Mouse (Mus musculus) heart, adult 2 months (tissue): Measurements from ENCODE around the gene Tesk2. TPM values are rescaled to one million over a fixed set of nuclear protein-coding genes. Genes with fewer than 3 reads are reported as not detected.
A peak's percentile ranks its signal among the peaks of the same experiment; 100 is the strongest.

Experiments used
- DNase-seq, 2 experiments: peaks; one replicate each; pipeline ENCODE4 v3.0.0; 2021
- H3K27ac ChIP-seq: fragments of 200-600 bp; 2 replicates; pipeline ENCODE4 v1.8.1; 2022
- H3K27me3 ChIP-seq: fragments of 200-500 bp; 2 replicates; pipeline ENCODE4 v1.6.1; 2012; ENCODE audit warnings: mild to moderate bottlenecking, low read length, inconsistent platforms, mixed read lengths; ENCODE audit not compliant: control insufficient read depth, insufficient read depth
- H3K36me3 ChIP-seq: fragments of 200-500 bp; 2 replicates; pipeline ENCODE4 v1.6.1; 2012; ENCODE audit warnings: low read length, inconsistent platforms; ENCODE audit not compliant: control insufficient read depth, insufficient read depth
- H3K4me1 ChIP-seq: fragments of 200-500 bp; 2 replicates; pipeline ENCODE4 v1.6.1; 2011; ENCODE audit warnings: low read length; ENCODE audit not compliant: control insufficient read depth, insufficient read depth
- H3K4me3 ChIP-seq: fragments of 200-600 bp; 2 replicates; pipeline ENCODE4 v1.8.1; 2022
- H3K79me2 ChIP-seq: fragments of 200-500 bp; replicated peaks from 2 replicates; pipeline ENCODE4 v1.6.1; 2012; ENCODE audit warnings: mild to moderate bottlenecking, inconsistent platforms, low read length, moderate library complexity, mixed read lengths; ENCODE audit not compliant: control insufficient read depth, insufficient read depth
- H3K9ac ChIP-seq: fragments of 200-500 bp; 2 replicates; pipeline ENCODE4 v1.6.1; 2012; ENCODE audit warnings: low read depth, mild to moderate bottlenecking, control low read depth, inconsistent platforms, low read length, mixed read lengths
- CTCF ChIP-seq: fragments of 200-600 bp; IDR thresholded peaks from 2 replicates; pipeline ENCODE4 v1.8.1; 2022; ENCODE audit warnings: antibody characterized with exemption, mild to moderate bottlenecking, moderate library complexity
- EP300 ChIP-seq: fragments of 200-500 bp; IDR thresholded peaks from 2 replicates; pipeline ENCODE4 v1.6.1; 2011; ENCODE audit warnings: low read depth, low read length, control low read depth; ENCODE audit not compliant: insufficient read depth
- POLR2A ChIP-seq: fragments of 200-500 bp; IDR thresholded peaks from 2 replicates; pipeline ENCODE4 v1.6.1; 2011; ENCODE audit warnings: mild to moderate bottlenecking, low read depth, low read length, control low read depth; ENCODE audit not compliant: insufficient read depth
- whole genome bisulfite sequencing: fragments of 180-500 bp; shearing (Covaris S2); methylation state at CpG from one replicate; pipeline ENCODE4 v1.1.7; 2018; 5-methylcytosine and 5-hydroxymethylcytosine counted together
- intact Hi-C: fragments of 180-260 bp; cut with DNase I; formaldehyde crosslinking; loops from one replicate; pipeline ENCODE4 v1.15.1; 2025
- polyA plus RNA-seq: library from polyadenylated mRNA; depleted of rRNA; stranded (reverse); fragments of >200 nt; gene quantifications from 2 replicates; pipeline ENCODE4 v1.2.3, GENCODE M21; 2012
- total RNA-seq, 2 experiments: library from RNA; stranded (reverse); gene quantifications; 2 replicates each; pipeline ENCODE4 v1.2.3; 2021

Tesk2 gene
- total and polyA plus RNA-seq, 3 experiments, result 1.5 to 2.3 (median 1.6) TPM

DNA sequence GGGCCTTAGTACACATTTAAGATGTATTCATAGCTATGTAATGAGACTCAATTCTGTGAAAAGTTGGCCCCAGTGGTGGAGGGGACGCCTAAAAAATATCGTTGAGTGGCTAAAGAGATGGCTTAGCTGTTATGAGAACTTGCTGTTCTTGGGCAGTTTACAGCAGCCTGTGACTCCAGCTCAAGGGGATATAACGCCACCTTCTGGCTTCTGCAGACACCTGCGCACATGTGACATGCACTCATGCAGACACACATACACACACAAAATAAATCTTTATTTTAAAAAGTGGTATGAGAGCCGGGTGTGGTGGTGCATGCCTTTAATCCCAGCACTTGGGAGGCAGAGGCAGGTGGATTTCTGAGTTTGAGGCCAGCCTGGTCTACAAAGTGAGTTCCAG is 55.6 kb downstream of the Tesk2 start:
- Histone ChIP-seq H3K9ac (no peak overlapping the region), H3K4me1 (no peaks in the 10 kb centered on the region), H3K36me3 (no peaks in the 10 kb centered on the region), H3K27ac (no peak overlapping the region), H3K4me3 (no peak overlapping the region), H3K27me3 (no peaks in the 10 kb centered on the region), H3K79me2 (no peaks in the 10 kb centered on the region)
- no peak for DNase-seq
- no peak for TF ChIP-seq POLR2A
- TF ChIP-seq EP300, result no peak
- TF ChIP-seq CTCF, result no peak
- intact Hi-C loops, result no loop called here
- WGBS, result 84% methylated on average over 5 of the region's 5 CpGs

DNA sequence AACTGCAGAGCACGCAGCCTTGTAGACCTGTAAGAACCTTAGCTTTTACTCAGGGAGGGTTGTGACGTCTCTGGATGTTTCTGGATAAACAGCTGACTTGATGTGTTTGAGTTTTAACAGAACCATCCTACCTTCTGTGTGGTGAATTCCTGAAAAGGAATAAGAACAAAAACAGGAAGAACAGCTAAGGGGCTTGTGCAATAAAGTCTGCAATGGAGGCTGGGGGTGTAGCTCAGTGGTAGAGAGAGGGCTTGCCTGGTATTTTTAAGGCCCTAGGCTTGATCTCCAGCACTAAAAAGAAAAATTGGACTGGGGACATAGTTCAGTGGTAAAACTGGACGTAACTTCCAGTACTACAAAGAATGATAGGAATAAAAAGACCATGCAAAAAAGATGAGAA is 56.3 kb downstream of the Tesk2 start:
- TF ChIP-seq EP300 (no peak), POLR2A (no peak), CTCF (no peak)

DNA sequence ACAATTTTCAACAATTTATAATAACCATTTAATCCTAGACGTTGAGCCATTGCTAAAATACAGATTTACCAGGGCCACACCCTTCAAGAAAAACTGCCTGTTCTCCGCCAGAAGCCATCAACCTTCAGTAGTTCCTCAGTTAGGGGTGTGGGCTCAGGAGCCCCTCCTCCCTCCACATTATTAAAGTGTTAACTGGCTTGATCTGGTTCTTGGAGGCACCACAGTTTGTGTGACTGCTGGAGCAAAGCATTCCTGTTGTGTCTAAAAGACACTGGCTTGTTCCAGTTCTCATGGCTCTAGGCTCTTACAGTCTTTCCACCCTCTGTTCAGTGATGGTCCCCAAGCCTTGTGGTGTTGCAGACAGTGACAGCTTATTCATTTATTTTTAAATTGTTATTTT is 59.8 kb downstream of the Tesk2 start:
- no peak overlapping the region for H3K27ac ChIP-seq
- H3K79me2 ChIP-seq, result no peaks in the 10 kb centered on the region
- no peaks in the 10 kb centered on the region for H3K36me3 ChIP-seq
- H3K4me1 ChIP-seq, result no peaks in the 10 kb centered on the region
- DNase-seq, result no peak
- TF ChIP-seq EP300 (no peak), CTCF (no peak), POLR2A (no peak)
- 78% methylated on average over 2 of the region's 2 CpGs for WGBS
- intact Hi-C loops, result no loop called here
- no peak overlapping the region for H3K9ac ChIP-seq
- H3K4me3 ChIP-seq, result no peak overlapping the region
- H3K27me3 ChIP-seq, result no peaks in the 10 kb centered on the region

More for the DNA sequence above, 56.3 kb downstream of the Tesk2 start:
- intact Hi-C loops, result no loop called here
- Histone ChIP-seq H3K4me3 (no peak overlapping the region), H3K36me3 (no peaks in the 10 kb centered on the region), H3K27me3 (no peaks in the 10 kb centered on the region), H3K79me2 (no peaks in the 10 kb centered on the region), H3K4me1 (no peaks in the 10 kb centered on the region), H3K9ac (no peak overlapping the region), H3K27ac (no peak overlapping the region)
- 85% methylated on average over 3 of the region's 3 CpGs for WGBS
- DNase-seq, result no peak

DNA sequence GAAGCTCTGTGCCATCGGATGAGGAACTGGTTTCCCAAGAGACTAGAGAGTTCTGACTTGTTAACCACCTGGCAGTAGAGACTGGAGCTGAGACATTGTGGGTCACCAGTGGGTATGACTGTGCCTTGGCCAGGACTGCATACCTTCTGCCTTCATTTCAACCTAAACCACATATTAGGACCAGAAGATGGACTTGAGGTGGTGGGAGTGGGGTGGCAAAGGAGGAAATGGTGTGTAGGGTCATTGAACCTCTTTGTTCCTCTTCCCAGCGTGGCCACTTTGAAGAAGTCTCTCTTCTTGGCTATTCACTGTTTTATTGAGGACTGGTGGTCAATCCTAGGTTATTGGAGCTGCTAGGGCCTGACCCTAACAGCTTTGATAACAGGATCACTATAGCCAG is 60.6 kb downstream of the Tesk2 start:
- Histone ChIP-seq H3K9ac (no peak overlapping the region), H3K27ac (no peak overlapping the region), H3K27me3 (no peaks in the 10 kb centered on the region), H3K36me3 (no peaks in the 10 kb centered on the region), H3K79me2 (no peaks in the 10 kb centered on the region), H3K4me1 (no peaks in the 10 kb centered on the region), H3K4me3 (no peak overlapping the region)
- WGBS, result 54% methylated on average over 2 of the region's 2 CpGs
- TF ChIP-seq EP300, result no peak
- TF ChIP-seq POLR2A, result no peak
- no peak for TF ChIP-seq CTCF
- no peak for DNase-seq
- intact Hi-C loops, result no loop called here

DNA sequence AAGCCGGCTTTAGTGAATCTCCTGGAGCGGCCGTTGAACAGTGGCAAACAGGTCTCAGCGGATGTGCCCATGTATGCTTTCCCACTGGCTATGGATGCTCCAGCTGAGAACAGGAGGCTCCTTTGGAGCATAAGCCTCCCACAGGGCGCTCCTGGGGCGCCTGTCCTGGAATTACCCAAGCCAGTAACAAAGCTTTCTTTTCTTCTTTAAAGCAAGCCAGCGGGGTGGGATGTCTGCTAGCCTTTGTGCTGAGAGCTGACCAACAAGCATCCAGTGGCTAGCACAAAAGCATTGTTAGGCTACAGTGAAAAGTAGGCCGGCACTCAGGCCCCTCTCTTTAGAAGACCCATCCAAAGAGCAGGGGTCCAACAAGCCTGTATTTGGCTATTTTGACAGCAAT is 61.4 kb downstream of the Tesk2 start:
- H3K36me3 ChIP-seq, result no peaks in the 10 kb centered on the region
- no peaks in the 10 kb centered on the region for H3K79me2 ChIP-seq
- intact Hi-C loops, result no loop called here
- H3K27ac ChIP-seq, result no peak overlapping the region
- H3K9ac ChIP-seq, result no peak overlapping the region
- no peak for DNase-seq
- H3K27me3 ChIP-seq, result no peaks in the 10 kb centered on the region
- H3K4me1 ChIP-seq, result no peaks in the 10 kb centered on the region
- 55% methylated on average over 8 of the region's 8 CpGs for WGBS
- no peak for TF ChIP-seq CTCF
- TF ChIP-seq POLR2A, result no peak
- TF ChIP-seq EP300, result no peak
- H3K4me3 ChIP-seq, result no peak overlapping the region

DNA sequence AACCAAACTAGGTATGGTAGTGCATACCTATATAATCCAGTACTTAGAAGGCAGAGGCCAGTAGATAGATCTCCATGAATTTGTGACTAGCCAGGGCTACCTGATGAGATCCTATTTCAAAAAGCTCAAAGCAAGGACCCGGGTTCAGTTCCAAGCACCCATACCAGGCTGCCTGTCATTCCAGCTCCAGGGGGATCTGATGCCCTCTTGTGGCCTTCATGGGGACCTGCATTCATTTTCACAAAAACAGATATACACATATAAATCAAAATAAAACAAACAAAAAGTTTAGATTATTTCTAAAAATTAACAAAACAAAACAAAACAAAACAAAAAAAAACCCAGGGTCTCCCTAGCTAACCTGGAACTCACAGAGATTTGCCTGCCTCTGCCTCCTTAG is 65.8 kb downstream of the Tesk2 start:
- intact Hi-C loops, result no loop called here
- Histone ChIP-seq H3K4me3 (no peak overlapping the region), H3K36me3 (no peaks in the 10 kb centered on the region), H3K9ac (no peak overlapping the region), H3K79me2 (no peaks in the 10 kb centered on the region), H3K27ac (no peak overlapping the region), H3K27me3 (no peaks in the 10 kb centered on the region), H3K4me1 (no peaks in the 10 kb centered on the region)
- TF ChIP-seq CTCF, result peak; percentile 48
- TF ChIP-seq EP300, result no peak
- TF ChIP-seq POLR2A, result no peak
- 97% methylated on average over 1 of the region's 1 CpGs for WGBS
- DNase-seq, result no peak
